Mouse (Mus musculus) ES-Bruce4 (cell line): ENCODE measurements at regions not wholly inside any gene's neighbourhood (a gene's known extent, or its start where the extent isn't known, plus 50 kb on each side); places are given as distances from the start of the nearest gene placed in this dataset.
A peak's percentile ranks its signal among the peaks of the same experiment; 100 is the strongest.
"Not testable (repeated sequence)": the region's sequence is repeated elsewhere in the genome, so short reads cannot be mapped to it uniquely, and the experiment has no call there.

Experiments used
- H3K27ac ChIP-seq: 2 replicates; pipeline ENCODE4 v1.5.1; 2012; ENCODE audit warnings: low read length, inconsistent platforms; ENCODE audit not compliant: insufficient read depth
- H3K27me3 ChIP-seq: 2 replicates; pipeline ENCODE4 v1.6.1; 2012; ENCODE audit warnings: mild to moderate bottlenecking, low read length, inconsistent platforms; ENCODE audit not compliant: control insufficient read depth, poor library complexity, insufficient read depth, severe bottlenecking
- H3K36me3 ChIP-seq: 2 replicates; pipeline ENCODE4 v1.6.1; 2012; ENCODE audit warnings: inconsistent platforms, mild to moderate bottlenecking, low read length, moderate library complexity; ENCODE audit not compliant: control insufficient read depth, poor library complexity, insufficient read depth, severe bottlenecking
- H3K4me1 ChIP-seq: one replicate; pipeline ENCODE4 v1.8.1; 2011; ENCODE audit warnings: low read length; ENCODE audit not compliant: control insufficient read depth, insufficient read depth
- H3K4me3 ChIP-seq: 2 replicates; pipeline ENCODE4 v1.5.1; 2011; ENCODE audit warnings: low read depth, mild to moderate bottlenecking, low read length
- H3K9ac ChIP-seq: 2 replicates; pipeline ENCODE4 v1.6.1; 2012; ENCODE audit warnings: low read depth, mild to moderate bottlenecking, inconsistent platforms; ENCODE audit not compliant: poor library complexity, severe bottlenecking
- H3K9me3 ChIP-seq: replicated peaks from 2 replicates; pipeline ENCODE4 v1.6.1; 2012; ENCODE audit warnings: mild to moderate bottlenecking, low read length, inconsistent platforms; ENCODE audit not compliant: control insufficient read depth, poor library complexity, insufficient read depth, severe bottlenecking
- EP300 ChIP-seq: IDR thresholded peaks from 2 replicates; pipeline ENCODE4 v1.6.1; 2011; ENCODE audit warnings: low read depth, low read length; ENCODE audit not compliant: insufficient read depth

DNA sequence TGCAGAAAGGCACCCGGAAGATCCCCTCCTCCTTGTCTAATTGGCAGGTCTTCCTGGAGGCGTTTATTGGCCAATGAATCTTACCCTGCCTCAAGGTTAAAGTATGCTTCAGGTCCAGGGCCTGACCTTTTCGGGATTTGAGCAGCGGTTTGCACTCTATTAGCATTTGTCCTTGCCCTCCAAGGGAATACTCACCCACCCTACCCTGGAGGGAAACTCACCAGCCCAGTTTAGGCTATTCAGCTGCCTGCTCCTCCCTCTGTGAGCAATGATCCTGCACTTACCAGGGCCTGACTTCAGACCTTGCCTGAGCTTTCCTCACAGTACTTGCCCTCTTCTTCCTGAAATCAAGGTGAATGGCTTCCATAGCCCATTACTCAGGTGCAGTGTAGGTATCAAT, 115.5 kb upstream of the 2410141K09Rik start:
- not testable (repeated sequence) for H3K27me3 ChIP-seq, H3K36me3 ChIP-seq, H3K4me1 ChIP-seq, H3K9me3 ChIP-seq, H3K9ac ChIP-seq, H3K4me3 ChIP-seq
- H3K27ac ChIP-seq: peak overlapping the region; percentile 88
- peak; percentile 90 for TF ChIP-seq EP300

DNA sequence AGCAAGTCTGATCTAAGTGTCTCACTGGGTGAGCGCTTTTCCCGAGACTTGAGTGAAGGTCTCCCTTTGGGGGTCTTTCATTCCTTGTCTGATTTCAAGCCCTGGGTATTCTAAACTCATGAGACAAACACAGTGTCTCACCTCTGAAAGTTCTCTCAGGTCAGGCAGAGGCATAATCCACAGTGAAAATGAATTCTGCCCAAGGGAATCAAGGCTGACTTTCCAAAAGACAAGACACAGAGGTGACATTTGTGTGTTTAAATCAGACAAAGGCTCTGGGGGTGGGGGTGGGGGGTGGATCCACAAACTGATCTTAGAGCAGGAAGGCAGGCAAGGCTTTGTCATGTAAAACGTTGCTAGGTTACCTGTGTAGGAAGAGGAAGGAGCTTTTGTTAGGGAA, 107.0 kb upstream of the 2410141K09Rik start:
- H3K27ac ChIP-seq: peak overlapping the region; percentile 75
- not testable (repeated sequence) for H3K27me3 ChIP-seq, H3K4me1 ChIP-seq, H3K9me3 ChIP-seq, H3K36me3 ChIP-seq, H3K4me3 ChIP-seq, H3K9ac ChIP-seq

GRCm38 (mm10) chr13:66519596-66519995, 78.7 kb upstream of the 2410141K09Rik start:
- peak overlapping the region; percentile 24; the same call in 1 of the 2 replicates for H3K9ac ChIP-seq
- not testable (repeated sequence) for H3K9me3 ChIP-seq, H3K4me1 ChIP-seq, H3K27ac ChIP-seq, H3K27me3 ChIP-seq, H3K36me3 ChIP-seq
- H3K4me3 ChIP-seq: peak overlapping the region; percentile 80
